Mouse (Mus musculus) intestine, postnatal 0 days (tissue): ENCODE data around the gene Cep41. TPM values are rescaled to one million over a fixed set of nuclear protein-coding genes. Genes with fewer than 3 reads are reported as not detected.

Source experiments
- ATAC-seq: fragments of 200-750 bp; cut with Nextera tagmentation; 2 replicates; pipeline ENCODE4 v1.8.0; 2017; ENCODE audit warnings: mild to moderate bottlenecking, moderate TSS enrichment, moderate library complexity
- H3K27ac ChIP-seq: fragments of 300-500 bp; sonication (generic); 2 replicates; pipeline ENCODE4 v1.5.1; 2014; ENCODE audit warnings: mild to moderate bottlenecking, low read depth, low read length, moderate library complexity
- H3K27me3 ChIP-seq: fragments of 300-500 bp; sonication (generic); replicated peaks from 2 replicates; pipeline ENCODE4 v1.6.1; 2014; ENCODE audit warnings: low read length, mixed read lengths; ENCODE audit not compliant: control insufficient read depth, insufficient read depth
- H3K36me3 ChIP-seq: fragments of 300-500 bp; sonication (generic); 2 replicates; pipeline ENCODE4 v1.6.1; 2014; ENCODE audit warnings: mild to moderate bottlenecking, moderate library complexity; ENCODE audit not compliant: control insufficient read depth, insufficient read depth
- H3K4me1 ChIP-seq: fragments of 300-500 bp; sonication (generic); replicated peaks from 2 replicates; pipeline ENCODE4 v1.6.1; 2014; ENCODE audit warnings: antibody characterized with exemption, low read length, mixed read lengths; ENCODE audit not compliant: control insufficient read depth, insufficient read depth
- H3K4me2 ChIP-seq: fragments of 300-500 bp; sonication (generic); replicated peaks from 2 replicates; pipeline ENCODE4 v1.6.1; 2014; ENCODE audit warnings: low read depth, mild to moderate bottlenecking, moderate library complexity
- H3K4me3 ChIP-seq: fragments of 300-500 bp; sonication (generic); 2 replicates; pipeline ENCODE4 v1.5.1; 2014; ENCODE audit warnings: low read depth, low read length
- H3K9ac ChIP-seq: fragments of 300-500 bp; sonication (generic); 2 replicates; pipeline ENCODE4 v1.6.1; 2014; ENCODE audit warnings: mild to moderate bottlenecking, low read depth, low read length
- H3K9me3 ChIP-seq: fragments of 300-500 bp; sonication (generic); 2 replicates; pipeline ENCODE4 v1.6.1; 2016; ENCODE audit warnings: mixed run types; ENCODE audit not compliant: control insufficient read depth
- CTCF ChIP-seq: sonication (generic); IDR thresholded peaks from 2 replicates; pipeline ENCODE4 v1.5.1; 2016; ENCODE audit warnings: low read depth, mild to moderate bottlenecking, control low read depth, antibody characterized with exemption, moderate library complexity
- WGBS: fragments of 180-500 bp; shearing (Covaris S2); extraction: QIAGEN DNeasy Blood & Tissue Kit; methylation state at CpG from one replicate; pipeline ENCODE4 v1.1.7; 2014; 5-methylcytosine and 5-hydroxymethylcytosine counted together
- polyA plus RNA-seq: library from polyadenylated mRNA; unstranded; fragments of >200 nt; fragmentation: Nextera tagmentation; extraction: Ambion mirVana; gene quantifications from 2 replicates; pipeline ENCODE4 v1.2.1, GENCODE M21; 2015

Gene Cep41
- polyA plus RNA-seq, 1 experiment from 2014 or later: 3.7 TPM

DNA sequence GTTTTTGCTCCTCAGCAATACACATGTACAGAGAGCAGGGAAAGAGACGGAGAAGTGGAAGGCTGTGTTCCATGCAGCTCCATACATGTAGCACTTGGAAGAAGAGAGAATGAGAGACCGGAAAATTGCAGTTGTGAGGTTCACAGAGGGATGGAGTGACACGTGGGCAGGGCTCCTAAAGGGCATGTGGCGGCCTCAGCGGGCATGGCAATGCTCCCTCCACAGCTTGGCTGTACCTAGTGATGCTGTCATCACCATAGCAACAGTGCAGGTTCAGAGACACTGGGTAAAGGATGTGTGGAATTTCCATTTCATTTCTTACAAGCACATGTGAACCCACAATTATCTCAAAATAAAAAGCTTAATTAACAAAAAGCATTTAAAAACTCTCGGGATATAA is 15.1 kb downstream of the Cep41 start:
- Histone ChIP-seq H3K36me3 (no peaks in the 10 kb centered on the region), H3K27me3 (no peaks in the 10 kb centered on the region), H3K4me1 (0 out of 2 replicates have a peak, but pooled peaks cover 9% of the 10 kb centered on the region), H3K4me3 (no peak overlapping the region), H3K27ac (no peak overlapping the region), H3K9me3 (no peaks in the 10 kb centered on the region), H3K9ac (no peak overlapping the region), H3K4me2 (no peak overlapping the region)
- WGBS: 88% methylated on average over 6 of the region's 6 CpGs
- no peak for ATAC-seq
- no peak for TF ChIP-seq CTCF

DNA sequence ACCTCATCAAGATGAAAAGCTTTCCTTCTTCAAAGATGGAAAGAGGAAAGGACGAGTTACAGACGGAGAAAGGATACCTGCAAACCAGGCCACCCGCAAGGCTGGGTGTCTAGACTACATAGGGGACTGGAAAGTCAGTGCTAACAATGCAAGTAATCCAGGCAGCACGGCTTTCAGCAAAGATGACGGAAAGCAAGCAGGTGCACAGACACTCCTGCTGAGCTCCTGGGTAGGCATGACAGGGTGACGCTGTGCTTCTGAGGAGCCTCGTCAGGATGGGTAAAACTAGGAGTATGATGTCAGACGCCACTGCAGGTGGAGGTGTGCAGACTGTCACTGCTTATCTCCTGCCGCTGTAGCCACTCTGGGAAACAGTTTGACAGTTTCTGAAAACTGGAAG is 16.0 kb downstream of the Cep41 start:
- no peak for ATAC-seq
- TF ChIP-seq CTCF: no peak
- H3K4me3 ChIP-seq: no peak overlapping the region
- no peak overlapping the region for H3K27ac ChIP-seq
- 78% methylated on average over 9 of the region's 9 CpGs for WGBS
- no peaks in the 10 kb centered on the region for H3K9me3 ChIP-seq
- 0 out of 2 replicates have a peak, but pooled peaks cover 9% of the 10 kb centered on the region for H3K4me1 ChIP-seq
- no peak overlapping the region for H3K9ac ChIP-seq
- H3K4me2 ChIP-seq: no peak overlapping the region
- no peaks in the 10 kb centered on the region for H3K36me3 ChIP-seq
- no peaks in the 10 kb centered on the region for H3K27me3 ChIP-seq

- WGBS: 81% methylated on average over 6 of the region's 6 CpGs
These were observed 17.0 kb downstream of the Cep41 start for GRCm38 (mm10) chr6:30676506-30676905.

GRCm38 (mm10) chr6:30675281-30675771 is 18.2 kb downstream of the Cep41 start:
- Histone ChIP-seq H3K9ac (peak overlapping the region; percentile 31; the same call in 1 of the 2 replicates), H3K27me3 (no peaks in the 10 kb centered on the region), H3K4me1 (0 out of 2 replicates have a peak, but pooled peaks cover 6% of the 10 kb centered on the region), H3K4me3 (no peak overlapping the region), H3K9me3 (no peaks in the 10 kb centered on the region), H3K4me2 (peak overlapping the region; percentile 58), H3K27ac (peak overlapping the region; percentile 54), H3K36me3 (no peaks in the 10 kb centered on the region)
- WGBS: 48% methylated on average over 11 of the region's 11 CpGs
- ATAC-seq: no peak
- no peak for TF ChIP-seq CTCF

More at GRCm38 (mm10) chr6:30676506-30676905, 17.0 kb downstream of the Cep41 start:
- Histone ChIP-seq H3K27me3 (no peaks in the 10 kb centered on the region), H3K36me3 (no peaks in the 10 kb centered on the region), H3K4me2 (no peak overlapping the region), H3K27ac (no peak overlapping the region), H3K4me1 (0 out of 2 replicates have a peak, but pooled peaks cover 6% of the 10 kb centered on the region), H3K9me3 (no peaks in the 10 kb centered on the region), H3K4me3 (no peak overlapping the region), H3K9ac (no peak overlapping the region)
- no peak for ATAC-seq
- no peak for TF ChIP-seq CTCF

DNA sequence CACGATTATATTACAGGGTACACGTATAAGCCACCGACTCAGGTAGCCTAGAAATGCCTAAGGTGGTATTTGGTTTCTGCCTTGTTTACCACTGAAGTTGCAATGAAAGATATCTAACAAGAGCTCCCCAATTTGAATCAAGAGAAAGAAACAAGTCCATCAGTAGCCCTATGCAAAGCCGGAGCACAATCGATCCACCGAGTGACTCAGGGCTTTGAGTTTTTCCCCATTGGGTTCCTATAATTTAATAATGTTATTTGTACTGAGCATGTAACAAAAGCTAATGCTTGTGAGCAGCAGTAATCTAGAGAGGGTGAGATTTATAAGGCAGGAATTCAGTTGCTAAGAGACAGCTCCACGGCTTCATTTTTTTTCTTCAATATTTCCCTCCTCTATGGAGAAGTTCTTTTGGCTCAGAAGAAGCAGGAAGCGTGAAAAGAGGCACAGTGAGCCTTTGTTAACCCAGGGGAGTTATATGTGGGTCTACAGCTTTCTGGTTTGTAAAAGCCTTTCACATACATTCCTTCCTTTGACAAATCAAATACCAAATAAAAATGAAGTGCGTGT is 18.8 kb downstream of the Cep41 start:
- H3K4me3 ChIP-seq: no peak overlapping the region
- 0 out of 2 replicates have a peak overlapping the region, but pooled peaks have one; percentile 17 for H3K27ac ChIP-seq
- H3K4me2 ChIP-seq: peak overlapping the region; percentile 58
- H3K9ac ChIP-seq: 0 out of 2 replicates have a peak overlapping the region, but pooled peaks have one; percentile 31
- H3K27me3 ChIP-seq: no peaks in the 10 kb centered on the region
- TF ChIP-seq CTCF: no peak
- no peak for ATAC-seq
- WGBS: 47% methylated on average over 9 of the region's 9 CpGs
- 0 out of 2 replicates have a peak, but pooled peaks cover 6% of the 10 kb centered on the region for H3K4me1 ChIP-seq
- H3K36me3 ChIP-seq: no peaks in the 10 kb centered on the region
- H3K9me3 ChIP-seq: no peaks in the 10 kb centered on the region

DNA sequence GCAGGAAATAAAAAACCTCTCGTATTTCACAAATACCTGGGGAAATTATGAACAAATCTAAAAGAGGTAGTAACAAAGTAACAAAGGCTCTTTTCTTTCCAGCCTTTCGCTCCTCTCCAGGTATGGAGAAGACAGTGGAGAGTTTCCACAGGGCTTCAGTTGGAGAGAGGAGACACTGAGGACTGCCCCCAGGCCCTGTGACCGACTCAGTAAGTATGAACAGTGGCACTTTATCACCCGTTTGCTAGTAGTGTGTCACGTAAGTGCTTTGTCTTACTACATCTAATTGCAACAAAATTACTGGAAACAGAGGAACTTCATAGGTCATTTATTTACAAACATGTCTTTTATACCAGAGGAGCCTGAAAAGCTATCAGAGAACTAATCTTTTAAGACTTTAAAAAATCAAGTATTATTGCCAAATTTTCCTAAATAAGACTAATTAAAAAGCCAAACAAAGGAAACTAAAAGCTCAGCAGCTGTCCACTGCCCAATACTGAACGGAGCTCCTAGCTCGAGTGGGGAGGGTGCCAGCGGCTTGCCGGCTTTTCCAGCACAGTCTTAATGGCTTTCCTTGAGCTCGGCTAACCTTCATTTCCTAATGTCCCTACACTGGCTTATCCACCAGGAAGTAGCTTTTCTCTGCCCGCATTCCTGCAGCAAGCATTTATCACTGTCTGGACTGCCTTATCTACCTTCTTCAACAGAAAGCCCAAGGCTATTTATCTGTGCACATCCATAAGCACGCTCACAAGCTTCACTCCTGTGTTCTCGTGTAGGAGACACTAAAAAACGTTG is 19.6 kb downstream of the Cep41 start:
- 28% methylated on average over 14 of the region's 14 CpGs for WGBS
- 0 out of 2 replicates have a peak, but pooled peaks cover 6% of the 10 kb centered on the region for H3K4me1 ChIP-seq
- ATAC-seq: no peak

More for the DNA sequence above, 19.6 kb downstream of the Cep41 start:
- TF ChIP-seq CTCF: no peak
- H3K4me3 ChIP-seq: 0 out of 2 replicates have a peak overlapping the region, but pooled peaks have one; percentile 11
- H3K9ac ChIP-seq: no peak overlapping the region
- H3K9me3 ChIP-seq: no peaks in the 10 kb centered on the region
- no peaks in the 10 kb centered on the region for H3K36me3 ChIP-seq
- no peaks in the 10 kb centered on the region for H3K27me3 ChIP-seq
- no peak overlapping the region for H3K27ac ChIP-seq
- peak overlapping the region; percentile 58 for H3K4me2 ChIP-seq
